Mouse (Mus musculus) E14TG2a.4 (cell line): ENCODE data around the gene Kras.

Experiments used
- CTCF ChIP-seq: conservative IDR thresholded peaks from 2 replicates; pipeline ENCODE4 v1.5.1; 2014; ENCODE audit warnings: low read length
- NANOG ChIP-seq: IDR thresholded peaks from 2 replicates; pipeline ENCODE4 v1.6.1; 2014; ENCODE audit warnings: borderline replicate concordance, low read length, mixed read lengths
- POU5F1 ChIP-seq: IDR thresholded peaks from 2 replicates; pipeline ENCODE4 v1.6.1; 2014; ENCODE audit warnings: low read length, borderline replicate concordance

DNA sequence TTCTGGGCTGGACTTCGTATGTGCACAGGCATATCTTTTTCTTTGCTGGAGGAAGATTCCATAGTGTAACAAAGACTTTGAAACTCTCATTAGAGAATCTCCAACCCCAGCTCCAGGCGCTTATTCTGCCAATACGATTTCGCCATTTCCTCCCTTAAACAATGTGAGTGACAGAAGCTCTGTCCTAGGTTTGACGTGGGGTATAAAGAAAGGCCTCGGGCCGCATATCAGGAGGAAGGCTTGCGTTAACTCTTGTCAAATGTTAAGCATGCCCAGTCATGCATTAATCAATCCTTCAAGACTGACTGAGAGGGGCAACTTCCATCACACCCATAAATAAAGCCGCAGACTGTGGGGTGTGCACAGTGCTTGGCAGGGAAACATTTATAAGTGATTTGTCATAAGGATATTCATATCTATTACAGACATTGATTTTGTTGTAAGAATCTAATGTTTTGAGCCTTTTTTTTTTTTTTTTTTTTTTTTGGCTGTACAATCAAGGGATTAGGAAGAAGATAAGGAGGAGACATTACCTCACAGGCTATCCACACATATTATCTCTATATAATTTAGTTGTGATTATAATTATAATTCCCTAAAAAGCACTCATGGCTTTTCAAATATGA is 27.2 kb upstream of the Kras start:
- TF ChIP-seq CTCF (no peak), POU5F1 (no peak), NANOG (no peak)
